Mouse (Mus musculus) lung, postnatal 36 days (tissue): ENCODE data around the gene Tmem236.
"Not testable (repeated sequence)": the region's sequence is repeated elsewhere in the genome, so short reads cannot be mapped to it uniquely, and the experiment has no call there.

ENCODE experiments used
- DNase-seq: peaks from one replicate; pipeline ENCODE4 v3.0.0; 2022; ENCODE audit warnings: mixed read lengths

The Tmem236 gene

DNA sequence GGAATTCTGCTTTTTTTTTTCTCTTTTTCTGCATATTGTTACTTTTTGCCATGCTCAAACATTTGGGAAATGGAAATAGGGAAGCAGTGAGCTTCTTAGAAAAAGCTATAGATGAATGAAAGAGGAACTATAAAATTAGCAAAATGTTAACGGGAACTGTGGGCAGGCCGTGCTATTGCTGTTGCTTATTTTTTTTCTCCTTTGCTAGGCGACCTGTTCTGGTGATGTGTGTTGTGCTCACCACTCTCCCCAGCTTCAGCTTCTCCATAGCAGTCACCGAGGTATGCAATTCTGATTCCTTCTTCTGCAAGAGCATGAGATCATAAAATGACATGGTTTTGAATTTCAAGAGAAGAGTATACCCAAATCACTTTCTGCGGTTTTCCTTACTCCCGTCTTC is 17.7 kb downstream of the Tmem236 start:
- DNase-seq = peak; percentile 60

DNA sequence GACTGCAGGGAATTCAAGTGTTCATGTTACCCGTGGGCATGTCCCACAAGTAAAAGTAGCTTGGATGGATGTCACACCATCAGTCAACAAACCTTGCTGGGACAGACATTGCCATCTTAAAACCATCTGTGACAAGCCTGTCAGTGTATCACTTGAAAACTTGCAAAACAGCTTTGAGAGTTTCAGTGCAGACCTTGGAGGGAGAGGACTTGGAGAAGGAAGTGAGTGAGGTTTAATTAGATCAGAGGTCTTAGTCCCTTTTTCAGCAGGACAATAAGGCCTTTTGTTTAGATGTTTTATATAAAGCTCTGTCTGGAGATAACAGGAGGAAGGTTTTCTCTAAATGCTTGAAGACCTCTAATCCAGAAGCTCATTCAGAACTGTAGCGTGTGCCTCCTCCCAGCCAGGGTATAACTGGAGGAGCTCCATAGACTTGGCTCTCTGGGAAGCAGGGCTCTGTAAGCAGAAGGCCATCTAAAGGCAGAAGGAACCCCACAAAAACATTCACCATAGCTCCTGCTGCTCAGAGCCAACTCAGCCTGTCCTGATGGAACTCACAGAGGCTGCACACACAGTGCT is 24.1 kb downstream of the Tmem236 start:
- DNase-seq = not testable (repeated sequence)

- peak; percentile 16 for DNase-seq
These were observed 25.3 kb downstream of the Tmem236 start for GRCm38 (mm10) chr2:14199621-14200020.

- not testable (repeated sequence) for DNase-seq
These were observed 26.6 kb downstream of the Tmem236 start for GRCm38 (mm10) chr2:14200879-14201445.

DNA sequence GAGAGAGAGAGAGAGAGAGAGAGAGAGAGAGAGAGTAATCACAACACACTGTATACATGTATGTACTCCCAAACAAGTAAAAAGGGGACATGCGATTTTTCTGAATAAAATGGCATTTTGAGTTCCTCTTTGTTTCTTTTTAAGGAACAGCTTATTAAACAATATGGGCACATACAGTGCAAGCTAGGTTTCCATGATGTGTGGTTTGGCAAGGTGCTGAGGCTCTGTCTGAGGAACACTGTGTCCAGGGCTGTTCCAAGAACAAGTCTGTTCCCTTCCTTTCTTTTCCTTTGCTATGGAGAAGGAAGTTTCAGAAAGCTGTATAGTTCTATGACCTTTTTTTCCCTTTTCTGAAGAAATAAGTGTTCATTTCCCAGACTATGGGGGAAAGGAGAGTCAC is 30.0 kb downstream of the Tmem236 start:
- peak; percentile 46 for DNase-seq

GRCm38 (mm10) chr2:14206798-14207197 is 32.5 kb downstream of the Tmem236 start:
- DNase-seq = no peak

DNA sequence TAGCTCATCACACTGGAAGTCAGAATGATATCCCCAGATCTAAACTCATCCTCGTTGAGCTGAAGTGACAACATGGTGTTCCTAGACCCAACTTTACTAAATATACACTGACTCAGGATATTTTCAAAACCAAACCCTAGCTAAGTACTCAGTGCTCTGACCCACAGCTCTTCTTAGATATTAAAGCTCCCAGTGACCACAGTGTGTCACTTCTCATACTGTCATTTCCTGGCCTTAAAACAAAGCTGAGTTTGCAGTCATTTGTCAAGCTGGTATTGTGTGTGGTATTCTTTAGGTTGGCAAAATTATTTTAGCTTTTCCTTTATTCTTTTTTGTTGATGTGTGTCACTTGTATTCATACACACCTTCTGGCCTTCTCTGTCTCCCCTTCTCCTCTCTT is 36.4 kb downstream of the Tmem236 start:
- no peak for DNase-seq

DNA sequence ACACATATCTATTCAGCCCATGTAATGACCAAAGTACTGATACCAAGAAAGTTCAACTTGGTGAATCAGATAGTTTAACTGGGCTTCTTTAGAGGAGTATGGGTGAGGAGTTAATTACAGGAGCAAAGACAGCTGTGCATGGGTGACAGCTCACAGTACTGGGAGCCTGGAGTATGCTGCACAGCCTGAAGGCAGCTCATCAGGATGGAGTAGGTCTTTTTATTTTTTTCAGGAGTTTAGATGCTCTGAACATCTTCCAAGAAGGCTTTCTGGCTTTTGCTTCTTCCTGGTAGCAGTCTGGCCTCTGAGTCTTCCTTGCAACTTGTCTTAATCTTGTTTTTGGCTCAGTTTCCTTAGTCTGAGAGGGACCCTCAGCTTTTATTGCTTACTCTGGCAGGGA is 37.3 kb downstream of the Tmem236 start:
- no peak for DNase-seq

- DNase-seq = no peak
These were observed 40.4 kb downstream of the Tmem236 start for GRCm38 (mm10) chr2:14214764-14215163.

- no peak for DNase-seq
These were observed 42.3 kb downstream of the Tmem236 start for GRCm38 (mm10) chr2:14216653-14217052.

DNA sequence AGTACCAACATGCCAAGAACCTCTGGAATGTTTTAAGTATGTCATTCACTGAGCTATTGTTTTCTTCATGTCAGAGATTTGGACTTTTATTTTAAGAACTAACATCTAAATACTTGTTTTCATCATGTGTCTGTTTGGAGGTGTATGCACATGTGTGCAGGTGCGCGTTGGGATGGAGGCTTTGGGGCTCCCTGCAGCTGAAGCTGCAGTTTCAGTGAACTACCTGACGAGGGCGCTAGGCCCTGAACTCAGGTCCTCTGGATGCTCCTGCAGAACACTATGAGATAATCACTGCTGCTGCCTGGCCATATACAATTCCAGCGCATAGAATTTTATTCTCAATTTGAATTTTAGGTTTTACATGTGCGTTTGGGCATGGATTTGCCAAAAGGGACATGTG is 43.8 kb downstream of the Tmem236 start:
- DNase-seq = no peak

DNA sequence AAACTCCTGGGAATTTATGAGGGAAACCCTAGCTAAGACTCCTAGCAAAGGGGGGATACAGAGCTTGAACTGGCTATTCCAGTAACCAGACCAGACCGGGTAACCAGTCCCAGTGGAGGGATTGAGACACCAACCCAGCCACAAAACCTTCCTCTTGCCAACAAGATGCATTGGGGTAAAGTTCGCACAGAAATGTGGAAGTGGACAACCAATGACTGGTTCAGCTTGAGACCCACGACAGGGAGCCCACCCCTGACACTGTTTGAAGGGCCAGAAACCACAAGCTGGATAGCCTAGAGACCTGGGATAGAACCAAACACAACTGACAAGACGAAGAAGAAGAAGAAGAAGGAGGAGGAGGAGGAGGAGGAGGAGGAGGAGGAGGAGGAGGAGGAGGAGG is 50.1 kb downstream of the Tmem236 start:
- peak; percentile 37 for DNase-seq

- DNase-seq = peak; percentile 56
These were observed 54.2 kb downstream of the Tmem236 start for GRCm38 (mm10) chr2:14228495-14228894.

DNA sequence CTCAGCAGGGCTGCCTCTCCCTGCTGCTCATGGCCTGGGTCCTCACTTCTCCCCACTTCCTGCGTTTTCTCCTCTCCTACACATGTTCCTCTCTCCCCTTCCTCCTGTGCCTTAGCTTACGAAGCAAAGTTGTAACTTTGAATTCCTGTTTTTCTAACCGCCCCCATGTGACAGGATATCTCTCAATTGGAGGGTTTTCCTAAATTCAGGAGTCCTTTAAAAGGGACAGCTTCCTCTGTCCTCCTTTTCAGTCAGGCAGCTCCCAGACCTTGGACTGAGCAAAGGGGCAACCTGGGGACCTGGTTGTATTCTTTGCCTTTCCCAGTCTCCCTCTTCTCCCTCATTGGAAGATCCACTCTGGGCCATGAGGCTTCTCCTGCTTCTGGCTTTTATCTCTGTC is 54.8 kb downstream of the Tmem236 start, which contains the start of gene Mrc1:
Mrc1 (plus strand) TSS at position 244 of the 400 bp plus-strand sequence.
- DNase-seq = no peak

- no peak for DNase-seq
These were observed 55.7 kb downstream of the Tmem236 start for GRCm38 (mm10) chr2:14229979-14230378.

GRCm38 (mm10) chr2:14232897-14233296 is 58.6 kb downstream of the Tmem236 start:
- no peak for DNase-seq

DNA sequence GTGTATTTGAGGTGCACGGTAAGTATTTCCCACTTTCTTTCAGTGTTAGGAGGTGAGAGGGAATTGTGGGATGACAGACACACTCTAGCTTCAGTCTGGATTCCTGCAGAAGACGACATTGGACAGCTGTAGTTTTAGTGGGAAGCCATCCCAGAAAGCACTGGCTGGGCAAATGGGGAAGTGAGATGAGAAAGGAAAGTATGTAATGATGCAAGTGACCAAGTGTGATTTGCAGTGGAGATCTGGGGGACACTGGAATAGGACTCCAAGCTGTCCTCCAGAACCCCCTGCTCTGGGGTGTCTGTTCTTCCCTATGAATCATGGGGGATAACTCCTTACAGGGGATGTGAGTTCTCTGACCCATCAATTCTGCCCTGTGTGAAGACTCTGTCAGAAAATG is 59.7 kb downstream of the Tmem236 start:
- no peak for DNase-seq

- DNase-seq = no peak
These were observed 61.0 kb downstream of the Tmem236 start for GRCm38 (mm10) chr2:14235319-14235718.

DNA sequence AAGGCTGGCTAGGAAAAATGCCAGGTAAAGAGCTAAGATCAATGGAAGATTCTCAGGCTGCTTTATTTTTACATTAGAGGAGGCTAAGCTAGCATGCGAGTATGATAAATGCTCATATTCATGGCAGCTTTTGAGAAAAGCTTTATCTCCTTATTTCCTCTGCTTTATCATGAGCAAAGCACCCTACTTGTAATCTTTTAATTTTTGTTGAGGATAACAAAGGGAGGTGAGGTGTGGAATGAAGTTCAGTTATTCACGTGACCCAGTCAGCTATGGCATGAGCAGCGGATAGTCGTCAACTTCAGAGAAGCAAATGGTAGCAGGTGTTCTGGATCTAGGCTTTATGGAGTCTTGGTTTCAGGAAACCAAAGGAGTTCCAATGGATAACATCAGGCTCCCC is 62.6 kb downstream of the Tmem236 start:
- DNase-seq = no peak

- DNase-seq = no peak
These were observed 63.4 kb downstream of the Tmem236 start for GRCm38 (mm10) chr2:14237723-14238122.

- no peak for DNase-seq
These were observed 64.8 kb downstream of the Tmem236 start for GRCm38 (mm10) chr2:14239151-14239550.

DNA sequence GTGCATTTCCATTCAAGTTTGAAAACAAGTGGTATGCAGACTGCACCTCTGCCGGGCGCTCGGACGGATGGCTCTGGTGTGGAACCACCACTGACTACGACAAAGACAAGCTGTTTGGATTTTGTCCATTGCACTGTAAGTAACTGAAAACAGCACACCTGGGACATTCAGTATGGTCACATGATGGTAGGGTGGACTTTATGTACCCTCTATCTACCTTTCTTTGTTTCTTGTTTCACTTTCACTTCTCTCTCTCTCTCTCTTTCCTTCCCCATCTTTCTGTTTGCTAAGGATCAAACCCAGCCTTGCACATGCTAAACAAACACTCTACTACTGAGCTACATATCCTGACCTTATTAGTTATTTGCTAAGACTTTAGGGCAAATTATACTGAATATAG is 69.8 kb downstream of the Tmem236 start:
- no peak for DNase-seq

DNA sequence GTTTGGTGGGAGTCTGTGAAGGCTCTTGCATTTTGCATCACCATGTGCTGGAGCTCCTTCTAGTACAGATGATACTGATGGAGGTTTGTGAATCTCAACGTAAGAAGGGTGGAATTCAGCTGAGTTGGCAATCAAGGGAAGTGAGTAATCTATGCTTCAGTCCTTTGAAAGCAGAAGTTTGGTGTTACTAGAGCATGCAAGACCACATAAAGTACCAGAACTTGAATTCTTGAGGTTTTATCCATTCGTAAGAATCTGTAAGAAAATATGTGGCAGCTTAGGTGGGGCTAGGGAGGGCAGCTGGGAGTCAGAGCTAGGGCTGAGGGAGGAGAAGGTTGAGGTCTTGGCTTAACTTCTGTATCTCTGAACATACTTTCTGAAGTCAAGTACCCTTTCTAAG is 70.3 kb downstream of the Tmem236 start:
- DNase-seq = no peak

GRCm38 (mm10) chr2:14249839-14250564 is 75.7 kb downstream of the Tmem236 start:
- DNase-seq = peak; percentile 35
